Comparison of ENCODE assay signal across 39 mouse cellular contexts in the genomic region with DNA sequence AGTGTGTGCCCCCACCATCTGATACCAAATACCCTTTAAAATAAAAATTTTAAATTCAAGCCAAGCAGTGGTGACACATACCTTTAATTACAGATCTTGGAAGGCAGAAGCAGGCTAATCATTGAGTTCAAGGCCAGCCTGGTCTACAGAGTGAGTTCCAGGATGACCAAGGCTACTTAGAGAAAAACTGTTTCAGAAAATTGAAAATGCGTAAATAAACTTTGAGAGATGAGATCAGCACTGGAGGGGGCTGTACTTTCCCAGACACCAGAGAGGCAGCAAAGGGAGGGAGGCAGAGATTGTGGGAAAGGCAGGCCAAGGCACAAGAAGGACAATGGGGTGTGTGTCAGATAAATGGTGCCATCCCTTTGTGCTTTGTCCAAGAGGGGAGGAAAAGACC. TPM values are rescaled to one million over a fixed set of nuclear protein-coding genes. Genes with fewer than 3 reads are reported as not detected.
"Had no signal": no experiment of that assay in that cellular context is flagged by ENCODE, and none has a peak within 500 bp of the region (broad histone marks: within the 10 kb centered on the region; RNA-seq: fewer than 3 reads in every experiment).

No protein-coding gene starts in this region.

- ATAC-seq: hindbrain, embryonic 16.5 days; inflammation-experienced regulatory T-cells, adult 6 months had no signal

- DNase-seq: gastrocnemius, adult 2 months; gastrocnemius, postnatal 10 days; gastrocnemius, postnatal 25 days; heart, adult 18-20 months; heart, postnatal 10 days; heart, postnatal 4 days; kidney, adult 18-20 months; kidney, adult 8-10 months; kidney, postnatal 25 days; liver; liver, embryonic 13.5 days had no signal

RNA-seq across cellular contexts. Expression of gene Tmem92, which starts 20.2 kb away (rescaled TPM):
- total RNA-seq: gastrocnemius, adult 2 months; gastrocnemius, postnatal 10 days; gastrocnemius, postnatal 25 days; gastrocnemius, postnatal 4 days; granulocyte monocyte progenitor cell, adult 5-6 weeks; heart, adult 18-20 months; heart, adult 8-10 months; heart, postnatal 10 days; heart, postnatal 25 days; heart, postnatal 4 days; layer of hippocampus, adult 2 months; layer of hippocampus, postnatal 10 days; layer of hippocampus, postnatal 25 days; left cerebral cortex, adult 2 months; left cerebral cortex, postnatal 14 days had no signal
- polyA plus RNA-seq: heart, embryonic 10.5 days; heart, embryonic 12.5 days; heart, embryonic 14.5 days; hindbrain, embryonic 10.5 days; hindbrain, embryonic 12.5 days; hindbrain, embryonic 14.5 days; hindbrain, embryonic 16.5 days; inflammation-experienced regulatory T-cells, adult 6 months; intestine, postnatal 0 days; kidney, embryonic 14.5 days; kidney, embryonic 16.5 days; limb, embryonic 10.5 days; limb, embryonic 12.5 days; limb, embryonic 14.5 days; liver, embryonic 11.5 days; liver, embryonic 13.5 days; liver, embryonic 15.5 days had no signal

RNA-seq across cellular contexts. Expression of gene Cdc34b, which starts 20.7 kb away (rescaled TPM):
- total RNA-seq: granulocyte monocyte progenitor cell, adult 5-6 weeks; layer of hippocampus, adult 2 months had no signal
- polyA plus RNA-seq: heart, embryonic 10.5 days; heart, embryonic 12.5 days; heart, embryonic 14.5 days; hindbrain, embryonic 14.5 days; hindbrain, embryonic 16.5 days; intestine, embryonic 15.5 days; kidney, embryonic 14.5 days; limb, embryonic 12.5 days; liver, embryonic 15.5 days had no signal

RNA-seq across cellular contexts. Expression of gene Gm11541, which starts 58.0 kb away (rescaled TPM):
- total RNA-seq: gastrocnemius, adult 2 months; gastrocnemius, postnatal 10 days; gastrocnemius, postnatal 25 days; gastrocnemius, postnatal 4 days; granulocyte monocyte progenitor cell, adult 5-6 weeks; heart, adult 18-20 months; heart, adult 8-10 months; heart, postnatal 10 days; heart, postnatal 25 days; heart, postnatal 4 days; layer of hippocampus, adult 2 months; layer of hippocampus, postnatal 10 days; layer of hippocampus, postnatal 25 days; left cerebral cortex, adult 2 months; left cerebral cortex, postnatal 14 days; left cerebral cortex, postnatal 36 days had no signal
- polyA plus RNA-seq: heart, embryonic 10.5 days; heart, embryonic 12.5 days; heart, embryonic 14.5 days; heart, embryonic 16.5 days; hindbrain, embryonic 10.5 days; hindbrain, embryonic 14.5 days; inflammation-experienced regulatory T-cells, adult 6 months; limb, embryonic 10.5 days; liver, embryonic 11.5 days; liver, embryonic 13.5 days; liver, embryonic 15.5 days had no signal
